Mouse (Mus musculus) C2C12 (cell line): Measurements from ENCODE around the gene Prkcz.

Source experiments
- CEBPB ChIP-seq: IDR thresholded peaks from one replicate; pipeline ENCODE4 v1.6.1; 2011; ENCODE audit warnings: low read depth, mild to moderate bottlenecking, control low read depth, moderate library complexity
- CTCF ChIP-seq: IDR thresholded peaks from one replicate; pipeline ENCODE4 v1.5.1; 2011; ENCODE audit not compliant: control insufficient read depth, insufficient read depth, insufficient read length
- MAX ChIP-seq: IDR thresholded peaks from one replicate; pipeline ENCODE4 v1.6.1; 2011; ENCODE audit warnings: mild to moderate bottlenecking, control low read depth
- USF1 ChIP-seq: IDR thresholded peaks from one replicate; pipeline ENCODE4 v1.6.1; 2011; ENCODE audit warnings: low read depth, mild to moderate bottlenecking, control low read depth, moderate library complexity

DNA sequence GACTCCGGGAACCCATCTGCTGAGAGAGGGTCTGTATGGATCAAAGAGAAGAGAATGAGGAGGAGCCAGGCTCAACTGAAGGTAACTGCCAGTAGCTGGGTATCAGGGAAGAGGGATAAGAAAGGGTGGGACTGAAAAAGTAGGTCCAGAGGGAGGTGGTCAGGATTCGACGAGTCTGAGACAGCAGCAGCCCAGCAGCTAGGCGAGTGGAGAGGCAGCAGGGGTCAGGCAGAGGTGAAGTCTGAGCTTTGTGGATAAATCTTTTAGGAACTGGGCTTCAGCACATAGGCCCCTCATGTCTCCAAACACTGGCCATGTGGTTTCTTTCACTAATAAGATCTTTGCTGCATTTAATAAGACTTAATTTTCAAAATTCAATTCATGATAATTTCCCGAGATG lies 86.7 kb downstream of the Prkcz start:
- no peak for TF ChIP-seq CTCF
- no peak for TF ChIP-seq MAX
- TF ChIP-seq USF1: no peak
- no peak for TF ChIP-seq CEBPB
